Mouse (Mus musculus) stomach, postnatal 0 days (tissue): ENCODE data around the gene Slc16a10.

Source experiments
- CTCF ChIP-seq: IDR thresholded peaks from 2 replicates; pipeline ENCODE4 v1.5.1; 2016; ENCODE audit warnings: antibody characterized with exemption, low read depth, mild to moderate bottlenecking, moderate library complexity
- EP300 ChIP-seq: optimal IDR thresholded peaks from 2 replicates; pipeline ENCODE3; 2016; ENCODE audit warnings: antibody characterized with exemption

DNA sequence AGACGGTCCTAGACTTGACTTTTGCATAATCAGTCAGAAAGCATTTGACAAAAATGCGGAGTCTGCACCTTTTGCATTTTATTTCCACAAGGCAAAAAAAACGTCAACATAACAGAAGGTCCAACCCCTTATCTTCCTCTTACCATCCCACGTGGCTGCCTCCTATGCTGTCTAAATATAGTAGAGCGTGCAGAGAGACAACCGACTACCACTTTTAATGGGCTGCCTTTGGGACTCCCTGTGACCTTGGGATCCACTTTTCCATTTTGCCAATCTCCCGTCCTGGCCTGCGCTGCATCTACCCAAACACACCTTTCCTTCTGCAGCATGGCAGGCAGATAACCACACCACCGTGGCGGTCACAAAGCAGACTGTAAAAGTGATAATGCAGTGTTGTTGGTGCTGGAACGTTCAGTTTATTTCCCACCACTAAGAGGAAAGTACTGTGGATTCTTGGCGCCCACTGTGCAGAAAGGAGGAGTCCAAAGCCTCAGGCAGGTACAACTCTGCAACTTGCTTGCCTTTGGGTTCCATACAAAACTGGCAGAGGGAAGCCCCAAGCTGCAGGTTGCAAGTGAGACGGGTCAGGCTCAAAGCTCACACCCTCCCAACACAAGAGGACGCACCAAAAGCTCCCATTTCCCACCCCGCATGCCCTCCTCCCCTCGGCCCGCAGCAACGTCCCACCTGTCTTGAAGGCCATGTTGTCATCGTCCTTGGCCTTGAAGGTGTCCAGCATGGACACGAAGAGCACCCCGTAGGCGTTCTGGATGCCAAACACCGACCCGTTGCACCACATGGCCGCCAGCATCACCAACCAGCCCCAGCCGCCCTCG lies 824 bp downstream of the Slc16a10 start:
- TF ChIP-seq CTCF (no peak), EP300 (no peak)
